ENCODE assay signal across 8 mouse cellular contexts in the genomic region with DNA sequence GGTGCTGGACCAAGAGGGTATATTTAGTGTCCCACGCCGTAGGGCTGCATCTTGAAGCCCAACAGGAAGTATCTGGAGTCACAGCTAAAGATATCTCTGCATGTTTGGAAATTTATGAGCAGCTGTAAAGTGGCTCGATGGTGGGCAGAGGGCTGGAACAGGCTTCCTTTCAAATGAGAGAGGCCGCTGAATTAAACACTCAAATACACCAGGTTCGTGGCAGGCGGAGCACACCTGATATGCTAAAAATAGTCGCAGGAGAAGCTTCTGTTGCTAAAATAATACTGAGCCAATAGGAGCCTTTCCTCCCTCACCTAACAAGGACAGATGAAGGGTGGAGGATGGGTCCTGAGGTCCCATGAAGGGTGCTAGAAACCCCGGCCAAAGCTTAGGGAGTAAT.
DNase-seq lines count a peak whose midpoint lies in the region; ATAC-seq lines count a peak whose summit lies in the region.

No protein-coding gene starts in this region.

- no peak overlapping the region; the same call in 1 of the 2 replicates for H3K4me2 ChIP-seq in limb, embryonic 12.5 days

- WGBS in heart, embryonic 10.5 days: 15% methylated on average over 8 of the region's 8 CpGs
- 26% methylated on average over 8 of the region's 8 CpGs for WGBS in limb, embryonic 12.5 days

- ATAC-seq in limb, embryonic 12.5 days (ENCODE audit: insufficient number of reproducible peaks, insufficient read depth, low FRiP score, low TSS enrichment, low read depth): no peak

- no peaks in the 10 kb centered on the region for H3K36me3 ChIP-seq in heart, embryonic 10.5 days
- H3K36me3 ChIP-seq in limb, embryonic 12.5 days: no peaks in the 10 kb centered on the region

- H3K9ac ChIP-seq in limb, embryonic 12.5 days (replicated peaks): no peak overlapping the region

- peaks cover 74% of the 10 kb centered on the region for H3K4me1 ChIP-seq in heart, embryonic 10.5 days
- peaks cover 26% of the 10 kb centered on the region for H3K4me1 ChIP-seq in limb, embryonic 12.5 days (replicated peaks)

- H3K4me3 ChIP-seq in heart, embryonic 10.5 days: peak overlapping the region; percentile 22; the same call in 1 of the 2 replicates
- H3K4me3 ChIP-seq in limb, embryonic 12.5 days (replicated peaks): no peak overlapping the region

- H3K9me3 ChIP-seq in heart, embryonic 10.5 days: no peaks in the 10 kb centered on the region
- no peaks in the 10 kb centered on the region for H3K9me3 ChIP-seq in limb, embryonic 12.5 days

- no peak for DNase-seq in heart, embryonic 10.5 days (ENCODE audit: low spot score)
- no peak for DNase-seq in heart, postnatal 36 days
- peak; percentile 34 for DNase-seq in right cerebral cortex, adult 18-20 months
- DNase-seq in right cerebral cortex, postnatal 25 days: no peak
- DNase-seq in ovary, adult 18-20 months (ENCODE audit: low spot score): no peak
- no peak for DNase-seq in thymus, postnatal 36 days
- DNase-seq in testis, postnatal 14 days (ENCODE audit: low spot score): no peak

- peak overlapping the region; percentile 90 for H3K27ac ChIP-seq in heart, embryonic 10.5 days
- peak overlapping the region; percentile 62; the same call in 1 of the 2 replicates for H3K27ac ChIP-seq in limb, embryonic 12.5 days

- intact Hi-C loops in heart, postnatal 36 days (cut with DNase I): no loop called here

- no peaks in the 10 kb centered on the region for H3K27me3 ChIP-seq in heart, embryonic 10.5 days (ENCODE audit: insufficient read depth, poor library complexity, severe bottlenecking)
- peaks cover 21% of the 10 kb centered on the region; the same call in 1 of the 2 replicates for H3K27me3 ChIP-seq in limb, embryonic 12.5 days
